Mouse (Mus musculus) lung, postnatal 4 days (tissue): ENCODE measurements around the gene Dut.

Experiments
- DNase-seq, 2 experiments: peaks; one replicate each; pipeline ENCODE4 v3.0.0; 2021

Dut gene

GRCm38 (mm10) chr2:125305671-125306070 is 58.7 kb downstream of the Dut start:
- DNase-seq: no peak
